Mouse (Mus musculus) granulocyte monocyte progenitor cell, adult 5-6 weeks (primary cell): Measurements from ENCODE around the gene Ccar1. TPM values are rescaled to one million over a fixed set of nuclear protein-coding genes. Genes with fewer than 3 reads are reported as not detected.
A peak's percentile ranks its signal among the peaks of the same experiment; 100 is the strongest.
"Not testable (repeated sequence)": the region's sequence is repeated elsewhere in the genome, so short reads cannot be mapped to it uniquely, and the experiment has no call there.

Experiments
- ATAC-seq: replicated peaks from 2 replicates; pipeline ENCODE4 v1.8.0; 2016; ENCODE audit warnings: mild to moderate bottlenecking, moderate TSS enrichment, inconsistent platforms; ENCODE audit not compliant: poor library complexity, severe bottlenecking
- total RNA-seq, 2 experiments: library from RNA; stranded (forward) in 1 of 2; stranded (reverse) in 1 of 2; fragments of 200-712, 200-1000 nt in 1 of 2; fragments of >200 nt in 1 of 2; fragmentation: Nextera tagmentation in 1 of 2; gene quantifications; 2 replicates each; pipeline ENCODE4 v1.2.3; 2014 to 2017

The Ccar1 gene
- 125 and 138 TPM in 2 replicates for total RNA-seq (2014; fragmentation: Nextera tagmentation)
- 103 and 105 TPM in 2 replicates for total RNA-seq (2017)

DNA sequence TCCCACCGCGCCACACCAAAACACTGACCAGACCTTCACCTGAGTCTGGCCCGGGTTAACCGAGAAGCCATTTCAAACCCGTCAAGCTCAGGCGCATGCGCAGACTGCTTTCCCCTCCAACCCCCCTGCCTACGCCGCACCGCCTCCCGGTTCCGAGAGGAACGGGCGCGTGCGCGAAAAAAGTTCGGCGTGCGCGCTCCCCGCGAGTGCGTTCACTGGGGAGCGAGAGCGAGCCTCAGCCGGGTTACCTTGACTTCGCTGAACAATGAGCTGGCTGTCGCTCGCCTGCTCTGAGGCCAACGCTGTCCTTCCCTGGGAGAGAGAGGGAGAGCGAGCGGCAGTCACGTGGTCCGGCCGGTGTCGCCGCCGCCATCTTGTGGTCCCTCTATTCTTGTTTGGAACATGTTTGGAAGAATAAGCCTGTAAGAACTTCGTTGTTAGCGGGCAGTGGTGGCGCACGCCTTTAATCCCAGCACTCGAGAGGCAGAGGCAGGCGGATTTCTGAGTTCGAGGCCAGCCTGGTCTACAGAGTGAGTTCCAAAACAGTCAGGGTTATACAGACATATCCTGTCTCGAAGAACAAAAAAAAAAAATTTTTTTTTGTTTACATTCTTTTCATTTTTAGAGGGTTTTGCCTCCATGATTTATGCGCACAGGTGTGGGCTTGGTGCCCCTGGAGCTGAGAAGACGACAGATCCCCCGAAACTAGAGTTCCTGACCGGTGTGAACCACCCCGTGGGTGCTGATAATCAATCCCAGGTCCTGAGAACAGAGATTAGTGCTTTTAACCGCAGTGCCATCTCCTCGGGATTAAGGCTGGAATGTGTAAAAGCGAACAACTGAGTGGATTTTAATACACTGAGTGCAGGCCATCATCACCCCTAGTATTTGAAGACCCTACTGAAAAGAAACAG is at the start of gene Ccar1:
Gene Ccar1, minus strand, starts transcription at position 110 of the 914 bp plus-strand sequence.
- peak; percentile 97 for ATAC-seq

GRCm38 (mm10) chr10:62840687-62841086 is 48.6 kb upstream of the Ccar1 start:
- ATAC-seq: no peak

DNA sequence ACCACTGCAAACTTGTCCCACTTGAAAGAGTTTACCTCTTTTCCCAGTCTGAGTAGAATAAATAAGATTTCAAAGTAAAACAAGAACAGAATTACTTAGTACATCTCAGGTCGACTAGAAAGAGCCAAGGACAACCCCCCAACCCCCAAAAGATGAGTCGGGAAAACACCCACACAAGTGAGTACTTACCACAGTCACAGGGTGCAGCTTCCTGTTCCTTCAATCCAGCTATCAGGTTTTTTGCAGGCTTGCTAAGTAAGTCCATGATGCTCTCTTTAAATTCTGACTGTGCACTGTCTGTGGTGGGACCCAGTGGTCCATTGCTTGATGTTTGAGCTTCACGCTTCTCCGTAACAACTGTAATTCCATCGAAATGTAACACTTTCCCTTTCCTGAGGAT is 45.9 kb upstream of the Ccar1 start:
- ATAC-seq: no peak

DNA sequence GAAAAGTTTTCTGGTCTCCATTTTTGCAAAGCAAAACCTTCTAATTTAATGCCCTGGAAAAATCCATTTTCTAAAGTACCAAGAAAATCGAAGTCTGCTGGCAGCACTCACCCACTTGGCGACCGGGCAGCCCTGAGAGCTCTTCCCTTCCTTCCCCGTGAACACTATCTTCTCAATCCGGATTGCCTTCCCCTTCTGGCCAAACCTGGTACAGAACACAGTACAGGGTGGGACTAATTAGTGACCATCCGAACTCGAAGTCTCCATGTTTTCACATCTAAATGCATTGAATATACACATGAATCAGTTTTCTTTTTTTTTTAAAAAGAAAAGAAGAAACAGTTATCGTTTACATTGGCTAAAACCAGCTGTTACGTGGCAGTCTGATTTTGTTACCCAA is 40.7 kb upstream of the Ccar1 start:
- no peak for ATAC-seq

- ATAC-seq: no peak
These were observed 39.5 kb upstream of the Ccar1 start for GRCm38 (mm10) chr10:62831546-62831945.

GRCm38 (mm10) chr10:62824474-62824873 is 32.4 kb upstream of the Ccar1 start:
- no peak for ATAC-seq

DNA sequence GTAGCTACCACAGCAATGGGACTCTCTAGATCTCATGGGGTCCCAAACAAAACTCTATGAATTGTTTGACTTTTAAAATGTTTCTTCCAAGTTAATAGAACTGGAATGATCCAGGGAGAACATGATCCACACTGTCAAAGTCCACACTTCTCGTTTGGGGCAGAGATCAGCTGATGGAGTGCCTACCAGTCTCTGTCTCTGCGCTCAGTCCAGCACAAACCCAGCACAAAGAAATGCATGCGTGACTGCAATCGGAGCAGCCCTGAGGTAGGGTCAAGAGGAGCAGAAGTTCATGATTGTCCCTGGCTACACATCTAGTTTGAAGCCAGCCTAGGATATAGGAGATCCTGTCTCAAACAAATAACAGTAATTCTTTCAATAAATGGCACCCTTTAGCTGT is 31.3 kb upstream of the Ccar1 start:
- ATAC-seq: no peak

- no peak for ATAC-seq
These were observed 17.9 kb upstream of the Ccar1 start for GRCm38 (mm10) chr10:62810010-62810409.

DNA sequence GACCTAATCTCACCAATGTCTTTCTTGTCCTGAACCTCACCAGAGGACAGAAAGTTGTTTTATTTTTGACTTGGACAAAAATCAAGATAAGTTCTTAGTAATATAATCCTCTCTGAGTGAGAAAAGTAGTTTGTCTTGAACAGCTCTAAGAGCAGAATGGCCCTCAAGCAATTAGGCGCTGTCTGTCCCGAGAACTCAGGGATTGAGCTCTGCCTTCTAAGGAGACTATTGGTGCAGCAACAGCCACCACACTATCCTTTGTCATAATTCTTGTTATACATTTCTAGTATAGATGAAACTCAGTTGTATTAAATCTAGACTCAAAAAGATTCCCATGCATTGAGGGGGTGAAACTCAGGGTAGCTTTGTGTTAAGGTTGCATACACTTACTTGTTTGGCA is 16.7 kb upstream of the Ccar1 start:
- no peak for ATAC-seq

DNA sequence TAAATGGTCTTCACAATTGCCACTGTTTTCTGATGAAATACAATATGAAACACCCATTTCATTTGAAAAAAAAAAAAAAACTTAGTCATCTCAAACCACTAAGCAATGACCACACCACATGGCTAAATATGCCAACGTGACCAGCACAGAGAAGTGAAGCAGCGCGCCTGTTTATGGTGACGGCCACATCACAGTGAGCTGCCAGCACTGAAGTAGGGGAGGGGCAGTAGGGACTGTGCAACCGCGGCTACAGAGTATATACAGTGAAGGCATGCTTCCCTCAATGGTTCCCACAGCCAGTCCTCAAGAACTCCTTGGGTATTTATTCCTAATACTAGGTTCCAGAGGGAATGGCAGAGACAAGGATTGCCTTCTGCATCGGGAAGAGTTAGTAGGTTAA is 16.2 kb upstream of the Ccar1 start:
- ATAC-seq: peak; percentile 69

- peak; percentile 50; the same call in 1 of the 2 replicates for ATAC-seq
These were observed 12.0 kb upstream of the Ccar1 start for GRCm38 (mm10) chr10:62804106-62804505.

GRCm38 (mm10) chr10:62803296-62803695 is 11.2 kb upstream of the Ccar1 start:
- no peak for ATAC-seq

DNA sequence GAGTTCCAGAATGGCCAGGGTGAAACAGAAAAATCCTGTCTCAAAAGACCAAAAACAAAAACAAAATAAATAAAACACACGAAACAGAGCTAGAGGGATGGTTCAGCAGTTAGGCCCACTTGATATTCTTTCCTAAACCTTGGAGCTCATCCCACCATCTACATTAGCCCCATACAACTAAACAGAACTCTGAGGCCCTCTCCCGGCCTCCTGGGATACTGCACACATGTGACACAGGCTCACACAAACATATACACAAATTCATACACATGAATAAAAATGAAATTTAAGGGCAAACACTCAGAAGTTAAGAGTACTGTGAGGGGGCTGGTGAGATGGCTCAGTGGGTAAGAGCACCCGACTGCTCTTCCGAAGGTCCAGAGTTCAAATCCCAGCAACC is 2.1 kb upstream of the Ccar1 start:
- no peak for ATAC-seq

DNA sequence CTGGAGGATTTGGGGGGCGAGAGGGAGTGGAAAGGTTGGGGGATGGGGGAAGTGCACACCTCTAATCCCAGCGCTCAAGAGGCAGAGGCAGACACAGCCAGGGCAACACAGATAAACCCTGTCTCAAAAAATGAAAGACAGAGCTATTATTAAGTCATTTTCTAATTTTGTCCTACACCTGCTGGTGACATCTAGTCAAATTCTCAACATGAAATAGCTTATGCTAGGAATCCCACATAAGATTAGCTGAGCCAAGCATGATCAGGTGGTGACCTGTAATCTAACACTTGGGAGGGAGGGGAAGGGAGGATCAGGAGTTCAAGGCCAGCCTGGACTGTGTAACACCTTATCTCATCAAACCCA is 986 bp upstream of the Ccar1 start:
- ATAC-seq: no peak

DNA sequence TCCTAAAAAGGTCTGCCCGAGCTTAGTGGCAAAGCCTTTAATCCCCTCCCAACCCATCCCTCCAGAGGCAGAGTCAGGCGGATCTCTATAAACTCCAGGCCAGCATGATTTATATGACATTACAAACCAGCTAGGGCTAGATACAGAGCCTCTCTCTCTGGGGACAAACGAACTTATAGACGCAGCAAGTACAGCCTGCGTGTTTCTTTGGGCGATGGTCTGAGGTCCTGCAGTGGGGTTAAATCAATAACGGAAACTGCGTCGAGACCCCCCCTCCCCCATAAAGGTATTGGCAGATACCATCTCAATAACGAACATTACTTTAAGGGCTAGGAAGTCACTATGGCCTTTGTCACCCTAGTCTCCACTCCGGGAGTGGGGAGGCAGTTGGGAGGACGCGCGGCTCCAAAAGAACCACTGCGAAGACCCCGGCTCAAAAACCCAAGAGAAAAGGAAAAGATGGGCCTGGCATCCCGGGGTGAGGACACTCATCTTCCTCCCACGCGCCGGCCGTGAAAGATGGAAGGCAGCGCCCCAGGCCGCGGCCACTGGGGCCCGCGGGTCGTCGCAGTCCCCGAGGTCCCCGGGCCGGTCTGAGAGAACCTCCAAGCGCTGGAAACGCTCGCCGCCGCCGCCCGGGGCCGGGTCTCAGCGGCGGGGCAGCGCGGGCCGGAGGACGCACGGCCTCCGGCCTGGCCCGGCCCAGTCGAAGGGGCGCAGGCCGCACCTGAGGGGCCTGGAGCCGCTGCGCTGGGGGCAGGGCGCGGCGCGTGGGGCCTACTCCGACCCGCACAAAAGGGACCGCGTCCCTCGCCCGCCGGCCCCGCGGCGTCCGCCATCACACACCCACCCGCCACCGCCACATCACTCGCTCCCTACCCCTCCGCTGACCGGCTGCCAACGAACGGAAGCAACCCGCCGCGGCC is 572 bp downstream of the Ccar1 start:
- no peak for ATAC-seq

GRCm38 (mm10) chr10:62781776-62782175 is 10.3 kb downstream of the Ccar1 start:
- ATAC-seq: not testable (repeated sequence)

GRCm38 (mm10) chr10:62750781-62751180 is 41.3 kb downstream of the Ccar1 start:
- ATAC-seq: no peak

GRCm38 (mm10) chr10:62739961-62740737 is 51.9 kb downstream of the Ccar1 start:
- ATAC-seq: peak; percentile 81

DNA sequence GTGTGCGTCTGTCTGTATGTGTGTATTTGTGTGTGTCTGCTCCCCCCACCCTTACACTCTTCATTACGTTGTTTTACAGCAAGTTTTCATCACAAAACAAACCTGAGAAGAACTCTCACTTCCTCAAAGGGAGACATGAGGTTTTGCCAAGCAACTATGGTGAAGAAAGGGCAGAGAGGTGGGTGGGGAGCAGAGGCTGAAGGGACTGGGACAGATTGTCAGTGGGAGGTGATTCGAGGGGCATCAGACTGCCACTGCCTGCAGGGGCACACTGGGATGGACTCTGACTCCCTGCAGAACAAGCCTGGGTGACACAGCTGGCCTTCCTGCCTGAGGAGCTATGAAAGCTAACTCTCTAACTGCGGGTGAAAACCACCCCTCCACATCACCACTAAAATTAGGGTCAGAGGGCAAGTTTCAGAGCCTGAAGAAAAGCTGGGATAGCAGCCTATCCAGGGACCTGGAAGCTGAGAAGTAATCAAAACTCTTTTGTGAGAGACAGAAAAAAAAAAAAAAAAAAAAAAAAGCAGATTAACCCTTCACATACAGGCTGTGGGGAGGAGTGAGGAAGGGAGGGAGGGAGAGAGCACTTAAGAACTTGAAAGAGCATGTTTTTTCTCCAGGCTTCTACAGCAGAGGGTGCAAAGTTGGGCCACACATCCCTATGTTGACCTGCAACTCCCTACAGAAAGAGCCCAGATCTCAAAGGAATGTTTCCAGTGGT is 55.0 kb downstream of the Ccar1 start:
- peak; percentile 87 for ATAC-seq

GRCm38 (mm10) chr10:62730826-62731225 is 61.3 kb downstream of the Ccar1 start:
- no peak for ATAC-seq
